Mouse (Mus musculus): ENCODE data around the gene Stil. TPM values are rescaled to one million over a fixed set of nuclear protein-coding genes. Genes with fewer than 3 reads are reported as not detected.
A peak's percentile ranks its signal among the peaks of the same experiment; 100 is the strongest.

The Stil gene
- total RNA-seq, 2 experiments from 2014 or later = 0.06 to 0.13 TPM

DNA sequence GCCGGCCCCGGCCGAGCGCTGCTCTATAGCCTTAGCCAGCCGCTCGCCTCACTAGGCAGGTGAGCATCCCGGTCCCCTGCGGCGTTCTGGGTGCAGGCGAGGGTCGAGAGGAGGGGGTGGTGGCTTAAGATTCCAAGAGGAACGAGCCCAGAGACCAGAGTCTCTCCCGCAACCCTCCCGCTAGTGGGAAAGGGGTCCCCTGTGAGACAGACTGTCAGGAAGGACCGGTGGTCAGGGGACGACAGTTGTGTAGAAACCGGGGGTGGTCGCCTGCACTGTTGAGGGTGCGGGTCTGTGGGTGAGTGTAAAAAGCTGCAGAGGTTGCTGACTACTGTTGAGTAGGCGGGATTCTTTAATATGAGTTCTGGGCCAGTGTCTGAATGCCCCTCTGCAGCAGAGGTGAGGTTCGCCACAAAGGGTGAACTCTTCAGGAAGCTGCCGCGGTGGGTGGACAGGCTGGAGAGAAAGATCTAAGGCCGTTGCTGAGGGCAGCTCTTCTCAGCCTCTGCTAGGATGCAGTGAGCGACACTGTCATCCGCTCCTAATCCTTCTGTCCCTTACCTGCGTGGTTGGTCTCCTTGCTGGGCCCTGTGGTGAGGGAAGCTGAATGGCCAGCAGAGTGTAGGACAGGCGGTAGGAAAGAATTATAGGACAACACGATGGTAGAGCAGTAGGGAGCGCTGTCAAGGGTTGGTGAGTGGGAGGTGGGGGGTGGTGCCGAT lies 63.7 kb downstream of the Stil start:
- no peak for TF ChIP-seq CTCF (IDR thresholded peaks at IDR 0.05)

DNA sequence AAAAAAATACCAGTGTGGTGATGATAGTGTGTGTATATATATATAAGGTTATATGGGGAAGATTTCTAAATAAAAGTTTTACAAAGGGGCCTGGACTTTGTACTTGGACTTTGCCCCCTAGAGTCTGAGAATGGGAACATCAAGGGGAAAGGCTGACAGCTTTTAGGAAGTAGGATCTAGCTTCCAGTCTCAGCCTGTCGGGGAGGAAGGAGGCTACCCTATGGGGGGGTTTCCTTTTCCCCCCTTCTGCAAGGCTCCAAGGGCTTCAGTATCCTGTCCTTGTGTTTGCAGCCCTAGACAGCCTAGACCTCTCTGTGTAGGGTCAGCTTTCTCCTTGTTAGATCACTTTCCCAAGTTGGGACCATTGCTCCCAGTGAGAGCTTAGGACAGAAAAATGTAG lies 71.7 kb downstream of the Stil start:
- Histone ChIP-seq H3K27ac (no peak overlapping the region), H3K4me3 (no peak overlapping the region)
- TF ChIP-seq CTCF (IDR thresholded peaks at IDR 0.05) = peak; percentile 4; the same call in 1 of the 2 replicates
- intact Hi-C loops (cut with DNase I) = no loop called here
- no peak for DNase-seq

More for the DNA sequence above, 63.7 kb downstream of the Stil start:
- Histone ChIP-seq H3K4me3 (peak overlapping the region; percentile 77), H3K27ac (no peak overlapping the region; the same call in 1 of the 2 replicates)
- DNase-seq = no peak
- intact Hi-C loops (cut with DNase I) = no loop called here

DNA sequence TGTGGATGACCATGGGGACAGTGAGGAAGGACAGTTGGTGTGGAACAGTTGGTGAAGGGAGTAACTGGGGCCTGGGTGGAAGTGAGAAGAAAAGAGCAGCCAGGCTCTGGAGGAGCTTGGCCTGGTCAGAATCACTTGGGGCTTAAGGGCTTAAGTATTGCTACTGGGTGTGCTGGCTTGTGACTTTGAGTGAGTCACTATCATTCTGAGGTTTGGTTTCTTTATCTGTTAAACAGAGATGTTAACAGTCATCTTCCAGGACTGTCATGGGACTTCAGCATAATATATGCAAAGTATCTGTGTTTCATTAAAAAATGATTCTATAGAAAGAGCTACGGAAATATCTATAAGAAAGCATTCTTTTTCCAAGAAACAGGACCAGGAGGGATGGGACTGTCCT lies 74.8 kb downstream of the Stil start:
- H3K27ac ChIP-seq = peak overlapping the region; percentile 76
- no peak for TF ChIP-seq CTCF (IDR thresholded peaks at IDR 0.05)
- no peak for DNase-seq
- intact Hi-C loops (cut with DNase I) = no loop called here
- no peak overlapping the region for H3K4me3 ChIP-seq

DNA sequence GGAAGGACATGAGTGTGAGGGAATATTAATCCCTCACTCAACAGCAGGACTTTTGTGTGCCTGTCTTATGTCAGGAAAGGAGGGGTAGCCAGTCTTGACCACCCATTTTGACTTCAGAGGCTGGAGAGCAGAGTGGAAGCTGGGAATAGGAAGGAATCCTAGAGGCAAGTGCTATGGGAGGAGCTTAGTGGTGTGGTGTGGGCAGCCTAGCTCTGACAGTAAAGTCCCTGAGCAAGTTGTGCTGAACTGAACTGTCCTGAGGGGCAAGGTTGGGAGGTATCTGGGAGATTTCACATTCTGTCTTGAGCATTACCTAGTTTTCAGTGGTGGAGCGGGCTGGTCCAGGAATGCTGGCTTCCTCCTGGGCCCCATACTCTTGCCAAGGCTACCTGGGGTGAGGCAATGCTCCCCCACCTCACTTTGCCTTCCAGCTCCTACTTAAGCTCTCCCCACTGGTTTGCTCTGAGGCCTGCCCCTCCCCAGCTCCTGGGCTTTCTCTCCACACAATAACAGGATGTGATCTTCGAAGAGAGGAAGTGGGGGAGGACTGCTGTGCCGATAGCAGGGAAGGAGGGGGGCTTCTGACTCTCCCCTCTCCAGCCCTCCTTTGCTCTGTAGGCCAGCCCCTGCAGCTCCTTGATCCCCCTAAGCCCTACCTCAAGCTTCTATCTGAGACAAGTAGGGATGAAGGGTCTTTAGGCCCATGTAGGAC lies 75.4 kb downstream of the Stil start:
- DNase-seq = no peak
- intact Hi-C loops (cut with DNase I) = no loop called here
- Histone ChIP-seq H3K27ac (peak overlapping the region; percentile 76), H3K4me3 (no peak overlapping the region)
- TF ChIP-seq CTCF (IDR thresholded peaks at IDR 0.05) = no peak

DNA sequence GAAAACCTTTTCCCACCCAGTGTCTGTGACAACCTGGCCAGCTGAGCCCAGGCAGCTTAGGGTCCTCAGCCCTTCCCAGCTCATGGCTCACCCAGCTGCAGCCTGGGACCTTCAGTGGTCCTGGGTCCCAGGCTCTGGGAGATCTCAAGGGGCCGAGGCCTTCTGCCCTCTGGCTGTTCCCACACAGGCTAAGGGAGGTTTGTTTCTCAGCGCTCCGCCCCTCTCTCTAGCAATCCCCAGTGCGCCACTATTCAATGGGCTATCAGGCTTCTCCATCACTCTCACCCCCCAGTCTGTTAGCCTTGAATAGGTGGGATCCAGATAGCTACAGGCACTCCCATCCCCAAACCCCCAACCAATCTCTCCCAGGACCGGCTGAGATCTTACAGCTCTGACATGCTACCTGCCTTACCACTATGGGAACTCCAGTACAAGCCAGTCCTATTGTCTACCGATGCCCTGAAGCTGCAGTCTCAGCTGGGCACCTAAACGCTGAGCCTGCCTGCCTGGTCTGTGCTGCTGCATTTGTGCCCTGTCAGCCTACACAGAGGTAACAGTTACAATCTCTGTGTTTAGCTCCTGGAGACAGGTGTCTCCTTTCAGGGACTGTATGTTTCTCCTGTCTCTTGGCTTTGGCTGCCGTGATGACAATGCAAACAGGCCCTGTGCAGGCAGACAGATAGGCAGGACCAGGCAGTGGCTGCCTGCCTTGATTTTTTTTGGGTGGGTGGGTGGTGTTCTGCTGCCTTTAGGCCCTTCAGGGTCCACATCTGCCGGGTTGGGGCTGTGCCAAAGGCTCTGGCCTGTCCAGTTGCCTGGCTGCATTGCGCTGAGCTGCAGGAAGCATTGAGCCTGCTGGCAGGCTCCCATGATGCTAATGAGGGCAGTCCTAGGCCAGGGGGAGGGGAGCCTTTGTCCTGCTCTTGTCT lies 79.2 kb downstream of the Stil start:
- TF ChIP-seq CTCF (IDR thresholded peaks at IDR 0.05) = no peak

DNA sequence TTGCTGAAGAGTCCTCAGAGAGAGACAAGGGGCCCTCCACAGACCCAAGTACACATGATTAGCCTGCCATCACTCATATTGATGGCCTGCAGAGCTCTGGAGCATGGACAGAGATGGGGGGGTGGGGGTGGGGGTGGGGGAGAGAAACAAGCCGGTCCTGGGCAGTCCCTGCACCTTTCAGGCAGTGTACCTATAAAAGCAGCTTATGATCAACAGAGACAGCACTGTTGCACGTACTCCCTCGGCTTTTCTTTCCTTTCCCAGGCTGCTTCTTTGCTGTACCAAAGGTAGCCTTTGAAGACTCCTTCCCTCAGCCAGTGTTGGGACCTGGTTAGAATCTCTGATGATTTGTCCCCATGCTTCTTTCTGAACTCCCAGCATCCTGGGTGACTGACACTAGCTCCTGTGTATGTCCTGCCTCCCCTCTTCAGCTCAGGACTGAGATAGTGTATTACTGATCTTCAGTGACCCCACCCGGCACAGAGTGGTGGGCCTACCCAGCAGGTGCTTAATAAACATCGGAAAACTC lies 79.9 kb downstream of the Stil start:
- no peak overlapping the region for H3K27ac ChIP-seq
- no peak overlapping the region for H3K4me3 ChIP-seq
- intact Hi-C loops (cut with DNase I) = no loop called here
- TF ChIP-seq CTCF (IDR thresholded peaks at IDR 0.05) = no peak
- no peak for DNase-seq

More for the DNA sequence above, 79.2 kb downstream of the Stil start:
- no peak for DNase-seq
- intact Hi-C loops (cut with DNase I) = no loop called here
- Histone ChIP-seq H3K27ac (peak overlapping the region; percentile 31; the same call in 1 of the 2 replicates), H3K4me3 (no peak overlapping the region)

DNA sequence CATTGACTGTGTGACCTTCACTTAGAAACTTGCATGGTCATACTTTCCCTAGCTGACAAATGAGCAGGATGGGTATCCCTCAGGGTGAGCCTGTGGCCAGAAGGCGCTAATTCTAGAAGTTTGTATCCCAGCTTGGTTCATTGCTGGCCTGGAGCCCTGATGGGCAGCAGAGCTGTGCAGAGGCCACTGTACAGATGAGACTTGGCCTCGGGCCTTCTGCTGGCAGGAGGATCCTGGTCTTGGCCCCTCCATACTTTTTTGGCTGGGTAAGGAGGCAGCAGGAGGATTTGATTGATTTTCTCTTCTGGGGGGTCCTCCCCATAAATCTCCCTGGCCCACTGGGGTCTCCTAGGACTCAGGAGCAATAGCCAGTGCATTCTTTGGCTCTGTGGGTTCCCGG lies 83.1 kb downstream of the Stil start:
- DNase-seq = no peak
- intact Hi-C loops (cut with DNase I) = no loop called here
- TF ChIP-seq CTCF (IDR thresholded peaks at IDR 0.05) = no peak
- H3K4me3 ChIP-seq = no peak overlapping the region
- H3K27ac ChIP-seq = no peak overlapping the region

DNA sequence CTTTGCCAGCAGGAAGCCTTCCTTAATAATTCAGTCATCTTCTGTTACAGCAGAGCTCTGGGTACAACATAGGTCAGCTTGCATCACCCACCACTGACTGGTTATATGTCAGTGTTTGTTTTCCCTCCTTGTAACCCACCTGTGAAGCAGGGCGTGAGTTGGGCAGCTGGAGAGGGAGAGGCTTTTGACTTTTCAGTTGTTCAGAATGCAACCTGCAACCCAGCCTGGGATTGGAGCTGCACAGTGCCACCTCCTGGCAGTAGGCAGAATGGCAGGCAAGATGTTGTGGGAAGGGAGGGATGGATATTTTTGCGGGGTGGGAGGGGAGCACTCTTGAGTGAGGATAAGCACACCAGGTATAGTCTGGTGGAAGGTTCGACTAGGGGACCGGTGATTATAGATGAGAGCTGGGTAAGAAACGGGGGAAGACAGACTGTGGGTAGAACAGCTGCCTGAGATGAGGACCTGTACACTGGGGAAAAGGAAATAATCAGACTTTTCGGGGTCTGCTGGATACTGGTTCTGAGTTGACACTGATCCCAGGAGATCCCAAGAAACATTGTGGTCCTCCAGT lies 85.7 kb downstream of the Stil start:
- Histone ChIP-seq H3K27ac (no peak overlapping the region), H3K4me3 (no peak overlapping the region)
- peak; percentile 85 for TF ChIP-seq CTCF (IDR thresholded peaks at IDR 0.05)
- intact Hi-C loops (cut with DNase I) = loop anchor here (2.0 to 5.0 kb wide), 2 partner anchors 47 to 88 kb away; no protein-coding TSS in a partner anchor
- peak; percentile 44 for DNase-seq

DNA sequence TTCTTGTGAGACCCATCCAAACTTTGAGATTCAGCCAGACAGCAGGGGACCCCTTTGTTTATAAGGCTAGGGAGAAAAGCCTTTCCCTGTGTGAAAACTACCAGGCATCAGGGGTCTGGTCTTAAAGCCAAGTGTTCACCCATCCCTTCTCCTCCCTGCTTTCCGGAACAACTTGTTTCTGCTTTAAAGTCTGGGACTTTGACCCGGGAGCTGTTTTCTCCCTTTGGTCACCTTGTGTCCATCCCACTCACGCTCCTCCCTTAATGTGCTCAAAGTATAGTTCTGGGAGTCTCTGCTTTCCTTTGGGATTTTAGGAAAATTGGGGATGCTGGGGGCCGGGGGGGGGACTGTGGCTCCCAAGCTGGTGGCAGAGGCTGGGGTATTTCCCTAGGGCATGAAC lies 86.3 kb downstream of the Stil start:
- no peak for DNase-seq
- TF ChIP-seq CTCF (IDR thresholded peaks at IDR 0.05) = no peak
- H3K27ac ChIP-seq = no peak overlapping the region
- H3K4me3 ChIP-seq = no peak overlapping the region
- intact Hi-C loops (cut with DNase I) = loop anchor here (2.0 to 5.0 kb wide), 2 partner anchors 47 to 89 kb away; no protein-coding TSS in a partner anchor

DNA sequence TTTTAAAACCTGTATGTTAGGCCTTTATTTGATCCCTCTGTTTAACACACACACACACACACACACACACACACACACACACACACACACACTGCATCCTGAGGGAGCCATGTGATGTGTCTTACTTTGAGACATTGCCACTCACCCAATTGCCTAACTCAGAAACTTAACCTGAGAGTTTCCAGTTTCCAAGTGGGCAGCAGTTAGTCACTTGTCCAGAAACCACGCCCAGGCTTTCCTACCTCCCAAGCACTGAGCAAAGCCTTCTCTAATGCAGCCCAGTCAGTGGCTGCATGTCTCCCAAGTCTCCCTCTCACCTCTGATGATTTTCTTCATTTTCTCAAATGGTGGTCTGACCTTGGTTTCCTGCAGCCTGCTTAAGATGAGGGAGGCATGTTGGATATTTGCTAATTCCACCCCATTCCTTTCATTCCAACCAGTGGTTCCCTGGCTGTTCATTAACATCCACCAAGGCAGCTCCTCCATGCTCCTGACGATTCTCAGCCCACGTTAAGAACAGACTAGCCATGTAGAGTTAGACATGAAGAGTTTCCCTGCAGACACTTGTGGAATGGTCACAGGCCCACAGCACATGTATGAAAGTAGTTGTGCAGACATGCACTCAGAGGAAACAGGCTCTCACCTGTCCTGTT lies 86.9 kb downstream of the Stil start:
- DNase-seq = no peak
- no peak for TF ChIP-seq CTCF (IDR thresholded peaks at IDR 0.05)
- H3K27ac ChIP-seq = no peak overlapping the region
- intact Hi-C loops (cut with DNase I) = loop anchor here (2.0 to 5.0 kb wide), 2 partner anchors 48 to 90 kb away; no protein-coding TSS in a partner anchor
- H3K4me3 ChIP-seq = no peak overlapping the region

DNA sequence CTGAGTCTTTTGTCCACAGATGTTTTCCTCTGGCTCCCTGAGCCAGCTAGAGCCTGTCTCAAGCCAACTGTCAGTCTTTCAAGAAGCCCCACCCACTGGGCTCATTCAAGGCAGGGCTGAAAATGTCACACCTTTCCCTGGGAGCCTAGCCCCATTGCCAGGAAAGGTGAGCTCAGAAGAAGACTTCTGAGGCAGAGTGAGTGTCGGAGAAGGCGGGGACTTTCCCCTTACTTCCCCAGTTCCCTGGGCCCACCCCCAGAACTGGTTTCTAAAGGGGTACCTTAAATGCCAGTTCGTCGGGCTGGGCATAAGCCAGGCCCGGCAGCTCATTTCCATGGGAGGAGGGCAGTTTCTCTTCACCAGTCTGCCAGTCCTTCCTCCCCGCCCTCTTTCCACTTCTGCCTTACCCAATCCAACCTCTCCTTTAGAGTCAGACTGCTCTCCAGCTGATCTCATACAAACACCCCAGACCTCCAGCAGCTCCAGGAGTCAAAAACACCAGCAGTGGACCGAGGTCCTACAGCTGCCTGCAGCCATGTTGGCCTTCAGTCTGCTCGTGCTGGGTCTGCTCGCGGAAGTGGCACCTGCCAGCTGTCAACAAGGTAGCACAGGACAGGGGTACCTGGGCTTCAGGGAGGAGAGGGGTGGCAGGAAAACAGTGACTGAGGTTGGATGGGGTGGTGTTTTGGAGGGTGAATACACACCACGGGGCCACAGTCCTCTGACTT lies 88.8 kb downstream of the Stil start, which contains the start of gene Pdzk1ip1:
Gene Pdzk1ip1 (plus strand): TSS at position 98 of the 728 bp plus-strand sequence.
- Histone ChIP-seq H3K27ac (no peak within 1 kb of the TSS), H3K4me3 (no peak within 1 kb of the TSS)
- TF ChIP-seq CTCF (IDR thresholded peaks at IDR 0.05) = no peak
- no peak for DNase-seq
- intact Hi-C loops (cut with DNase I) = loop anchor here (5.0 kb wide), 1 partner anchor 91 kb away; no protein-coding TSS in a partner anchor
